Mouse (Mus musculus): Measurements from ENCODE around the gene Dynlrb2.

Dynlrb2 gene

DNA sequence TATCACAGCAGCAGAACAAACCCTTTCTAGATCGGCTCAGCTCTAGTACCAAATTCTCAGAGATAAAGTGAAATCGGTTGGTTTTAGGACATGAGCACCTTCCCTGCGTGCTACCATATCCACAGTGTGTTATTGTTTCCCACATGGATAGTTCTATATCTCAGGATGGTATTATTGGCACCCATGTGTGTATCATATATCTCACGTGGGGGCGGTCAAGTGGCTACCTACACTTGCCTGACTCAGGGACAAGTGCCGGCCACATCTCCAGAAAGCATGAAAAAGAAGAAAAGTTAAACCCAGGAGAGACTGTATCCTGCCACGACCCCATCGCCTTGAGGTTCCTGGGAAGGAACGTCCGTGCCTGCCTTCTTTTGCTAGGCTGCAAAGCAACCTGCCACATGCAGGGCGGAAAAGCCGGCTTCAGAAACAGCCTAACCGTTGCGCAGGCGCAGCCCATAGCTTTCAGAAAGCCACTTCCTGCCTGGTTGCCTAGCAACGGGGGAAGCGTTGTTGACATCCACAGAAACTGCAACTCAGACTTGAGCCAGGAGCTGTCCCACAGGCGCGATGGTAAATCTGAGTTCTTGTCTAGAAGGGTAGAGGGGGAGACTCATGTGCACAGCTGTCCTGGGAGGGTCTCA lies at the start of gene Dynlrb2:
TSS of gene Dynlrb2 (plus strand) at position 498 of the 644 bp plus-strand sequence.
- peak; percentile 87 for DNase-seq (ENCODE audit: low read depth, low spot score)

DNA sequence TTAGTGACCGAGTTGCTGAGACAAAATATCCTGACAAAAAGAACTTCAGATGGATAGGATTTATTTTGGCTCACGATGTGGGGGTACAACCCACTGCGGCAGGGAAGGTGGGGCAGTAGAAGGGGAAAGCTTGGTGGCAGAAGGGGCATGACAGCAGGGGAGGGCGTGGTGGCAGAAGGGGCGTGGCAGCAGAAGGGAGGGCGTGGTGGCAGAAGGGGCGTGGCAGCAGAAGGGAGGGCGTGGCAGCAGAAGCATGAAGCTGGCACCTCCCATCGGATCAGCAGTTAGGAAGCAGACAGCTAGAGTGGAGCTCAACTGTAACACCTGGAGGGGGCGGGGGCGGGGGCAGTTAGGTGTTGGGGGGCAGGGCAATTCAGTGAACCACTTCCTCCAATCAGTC lies 46.2 kb upstream of the Dynlrb2 start:
- DNase-seq (ENCODE audit: low read depth, low spot score): no peak

DNA sequence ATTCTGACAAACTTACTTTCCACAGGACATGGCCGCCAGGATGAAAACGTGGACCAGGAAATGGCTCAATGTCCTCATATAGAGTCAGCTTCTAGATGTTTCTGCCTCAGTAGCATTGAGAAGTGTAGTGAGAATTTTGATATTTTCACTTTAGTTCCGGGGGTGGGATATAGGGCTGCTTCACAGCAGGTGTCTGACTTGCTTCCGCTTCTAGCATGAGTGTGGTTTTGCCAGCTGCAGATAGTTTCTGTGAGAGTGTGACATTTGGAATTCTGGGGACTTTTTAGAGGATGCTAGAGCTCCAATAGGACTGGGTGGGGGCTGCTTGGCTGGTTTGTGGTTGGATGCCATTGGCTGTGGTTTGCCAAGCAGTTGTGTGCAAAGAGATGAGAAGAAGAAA lies 43.3 kb upstream of the Dynlrb2 start:
- no peak for DNase-seq (ENCODE audit: low read depth, low spot score)

DNA sequence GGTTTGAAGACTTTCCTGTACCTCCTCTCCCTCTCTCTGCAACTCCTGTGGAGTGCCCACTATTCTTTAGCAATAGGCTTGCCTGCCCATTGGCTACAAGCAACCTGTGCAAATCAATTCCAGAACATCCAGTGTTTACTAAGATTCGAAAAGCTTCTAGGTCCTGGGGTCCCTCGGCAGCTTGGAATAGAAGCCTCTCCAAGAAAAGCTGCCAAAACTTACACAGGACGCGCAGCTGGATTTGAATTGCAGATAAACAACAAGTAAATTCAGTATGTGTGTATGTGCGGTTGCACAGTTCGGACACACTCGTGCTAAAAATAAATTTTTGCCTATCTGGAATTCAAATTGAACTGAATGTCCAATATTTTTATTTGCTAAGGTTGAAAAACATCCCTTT lies 38.2 kb upstream of the Dynlrb2 start:
- DNase-seq (ENCODE audit: low read depth, low spot score): no peak

DNA sequence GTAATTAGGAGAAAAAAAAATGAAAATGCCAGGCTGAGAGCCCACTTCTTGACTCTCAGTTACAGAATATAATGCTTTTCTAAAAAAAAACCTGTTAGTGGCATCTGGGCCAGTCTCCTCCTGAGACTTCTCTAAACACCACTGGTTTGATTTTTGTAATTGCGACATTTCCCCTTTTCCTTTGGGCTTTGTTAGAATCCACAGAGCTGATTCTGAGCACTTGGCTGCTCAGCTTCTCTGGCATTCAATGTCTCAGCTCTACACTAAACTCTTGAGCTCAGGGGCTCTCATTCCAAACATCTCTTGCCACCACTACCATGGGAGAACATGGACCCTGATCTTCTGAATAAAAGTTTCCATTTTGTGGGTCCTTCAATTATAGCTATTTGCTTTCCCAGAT lies 37.7 kb upstream of the Dynlrb2 start:
- no peak for DNase-seq (ENCODE audit: low read depth, low spot score)

DNA sequence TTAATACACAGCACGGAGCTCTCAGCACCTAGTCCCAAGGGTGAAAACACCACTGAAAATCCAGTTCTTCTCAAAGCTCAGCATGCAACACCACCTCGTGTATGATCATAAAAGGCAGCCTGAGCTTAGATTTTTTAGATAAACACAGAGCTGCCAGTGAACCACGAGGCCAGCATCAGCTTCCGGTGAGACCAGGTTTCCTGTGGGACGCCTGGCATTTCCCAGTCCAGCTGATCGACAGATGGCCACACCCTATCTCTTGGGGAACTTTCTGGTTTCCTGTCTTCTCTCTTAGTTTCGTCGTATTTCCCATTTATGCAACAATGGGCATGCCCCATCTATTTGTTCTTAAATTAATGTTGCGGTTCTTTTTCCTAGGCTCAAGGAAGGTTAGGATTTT lies 26.8 kb upstream of the Dynlrb2 start:
- no peak for DNase-seq (ENCODE audit: low read depth, low spot score)

DNA sequence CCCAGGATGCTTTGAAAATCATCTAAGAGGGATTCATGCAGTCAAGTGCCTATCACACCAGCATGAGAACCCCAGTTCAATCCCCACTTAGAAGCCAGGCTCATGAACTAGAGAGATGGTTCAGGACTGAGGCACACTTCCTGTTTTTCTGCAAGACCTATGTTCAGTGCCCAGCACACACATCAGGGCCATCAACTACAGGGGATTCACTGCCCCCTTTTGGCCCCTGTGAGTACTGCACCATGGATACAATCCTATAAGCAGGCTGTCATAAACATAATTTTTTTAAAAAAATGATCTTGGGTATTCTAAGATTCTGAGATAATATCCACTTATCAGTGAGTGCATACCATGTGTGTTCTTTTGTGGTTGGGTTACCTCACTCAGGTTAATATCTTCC lies 26.1 kb upstream of the Dynlrb2 start:
- no peak for DNase-seq (ENCODE audit: low read depth, low spot score)

DNA sequence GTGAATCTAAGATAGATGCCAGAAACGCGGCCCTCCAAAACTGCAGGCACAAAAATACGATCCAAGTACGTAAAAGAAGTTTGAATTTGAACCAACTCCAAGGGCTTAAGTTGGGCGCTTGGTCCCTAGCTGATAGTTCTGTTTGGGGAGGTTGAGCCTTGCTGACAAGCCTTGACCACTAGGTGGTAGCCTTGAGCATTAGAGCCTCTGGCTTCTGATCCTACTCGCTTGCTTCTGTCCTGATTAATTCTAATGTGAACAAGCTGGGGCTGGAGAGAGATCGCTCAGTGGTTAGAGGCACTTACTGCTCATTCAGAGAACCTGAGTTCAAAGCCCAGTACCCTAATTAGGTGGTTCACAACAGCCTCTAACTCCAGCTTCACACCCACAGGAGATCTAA lies 23.9 kb upstream of the Dynlrb2 start:
- no peak for DNase-seq (ENCODE audit: low read depth, low spot score)

DNA sequence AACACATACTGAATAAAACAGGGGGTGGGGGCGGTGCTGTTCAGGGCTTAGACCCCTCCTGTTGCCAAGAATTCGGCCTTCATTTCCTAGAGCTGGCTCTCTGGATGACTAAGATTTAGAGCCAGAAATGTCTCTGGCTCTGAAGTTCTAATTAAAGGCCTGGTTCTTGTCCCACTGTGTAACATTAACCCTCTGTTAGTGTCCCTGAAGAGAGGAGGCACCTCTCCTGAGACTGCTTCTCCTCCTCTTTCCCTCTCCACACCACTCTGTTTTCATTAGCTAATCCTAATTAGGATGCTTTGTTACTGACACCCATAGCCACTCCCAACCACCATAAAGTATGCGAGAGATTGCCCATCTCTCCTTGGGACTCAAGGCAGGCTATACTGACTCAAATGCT lies 22.0 kb upstream of the Dynlrb2 start:
- DNase-seq (ENCODE audit: low read depth, low spot score): no peak

DNA sequence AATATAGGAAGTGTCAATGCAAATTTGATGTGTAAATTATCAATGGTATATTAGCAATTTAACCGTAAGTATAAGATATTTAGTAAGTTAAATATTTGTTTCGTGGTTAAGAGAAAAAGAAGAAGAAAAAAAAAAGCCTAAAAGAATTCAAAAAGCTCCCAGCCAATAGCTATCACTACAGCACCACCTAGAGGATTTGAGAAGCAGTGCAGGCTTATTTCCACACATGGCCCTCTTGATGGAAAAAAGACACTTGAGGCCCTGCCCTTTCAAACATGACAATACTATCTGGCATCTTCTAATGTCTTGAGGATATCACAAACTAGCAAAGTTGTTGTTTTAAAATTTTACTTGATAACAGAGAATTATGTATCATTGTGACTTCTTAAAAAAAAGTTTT lies 20.7 kb upstream of the Dynlrb2 start:
- DNase-seq (ENCODE audit: low read depth, low spot score): no peak

DNA sequence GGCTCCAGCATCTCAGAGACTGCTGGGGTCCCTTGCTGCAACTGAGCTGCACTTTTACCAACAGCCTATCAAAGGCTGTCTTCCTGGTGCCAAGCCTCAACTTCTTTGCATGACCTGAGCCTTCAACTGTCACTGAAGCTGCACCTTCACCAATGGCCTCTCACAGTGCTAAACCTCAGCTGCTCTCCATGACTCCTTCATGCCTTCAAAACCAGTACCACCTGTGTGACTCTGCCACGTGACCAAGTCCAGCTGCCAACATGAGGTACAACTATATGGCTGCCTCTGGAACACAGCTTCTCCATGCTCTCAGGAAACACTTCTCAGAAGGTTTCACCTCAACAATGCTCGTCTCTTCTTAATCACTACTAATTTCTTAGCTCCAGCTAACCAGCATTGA lies 16.2 kb upstream of the Dynlrb2 start:
- no peak for DNase-seq (ENCODE audit: low read depth, low spot score)

DNA sequence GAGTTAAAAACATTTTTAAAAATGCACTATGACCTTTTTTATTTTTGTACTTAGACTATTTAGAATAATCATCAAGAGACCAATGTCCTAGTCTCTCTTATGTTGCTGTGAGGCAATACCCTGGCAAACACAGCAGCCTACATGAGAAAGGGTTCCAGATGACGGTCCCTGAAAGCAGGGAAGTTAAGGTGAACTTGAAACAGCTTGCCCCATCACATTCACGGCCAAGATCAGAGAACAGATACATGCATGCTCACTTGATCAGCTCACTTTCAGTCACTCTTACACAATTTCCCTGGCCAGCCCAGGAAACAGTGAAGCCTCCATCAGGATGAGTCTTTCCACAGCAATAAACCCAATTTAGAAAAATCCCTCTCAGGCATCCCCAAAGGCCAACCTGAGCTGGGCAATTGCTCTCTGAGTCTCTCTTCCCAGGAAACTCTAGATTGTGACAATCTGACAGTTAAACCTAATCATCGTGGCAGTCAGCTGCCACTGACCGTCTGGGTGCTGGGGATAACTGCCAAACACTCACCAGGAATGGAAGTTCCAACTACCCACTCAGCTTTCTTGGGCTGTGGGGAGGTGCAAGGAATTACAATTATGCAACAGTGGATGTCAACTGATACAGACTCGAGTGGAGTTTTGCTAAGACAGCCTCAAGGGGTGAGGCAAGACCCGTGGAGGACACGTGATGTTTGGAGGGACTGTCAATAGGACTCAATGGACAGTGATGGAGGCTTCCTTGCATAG lies 4.5 kb upstream of the Dynlrb2 start:
- no peak for DNase-seq (ENCODE audit: low read depth, low spot score)

DNA sequence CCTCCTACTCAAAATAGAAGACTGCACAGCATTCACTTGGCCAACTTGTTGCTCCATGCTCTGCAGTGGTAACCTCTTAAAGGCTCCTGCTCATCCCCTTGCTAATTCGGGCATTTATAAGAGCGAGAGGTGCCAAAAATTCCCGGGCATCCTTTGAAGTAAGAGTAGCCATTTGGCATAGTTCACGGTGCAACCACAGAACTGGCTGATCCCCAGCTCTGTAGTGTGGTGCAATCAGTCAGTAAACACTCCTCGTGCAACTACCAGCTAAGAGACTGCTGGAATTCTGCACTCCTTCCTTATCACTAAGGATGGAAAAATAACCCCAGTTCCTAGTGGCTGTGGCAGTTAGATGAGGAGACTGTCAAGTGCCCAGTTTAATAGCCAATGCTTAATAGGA lies 3.9 kb downstream of the Dynlrb2 start:
- no peak for DNase-seq (ENCODE audit: low read depth, low spot score)

DNA sequence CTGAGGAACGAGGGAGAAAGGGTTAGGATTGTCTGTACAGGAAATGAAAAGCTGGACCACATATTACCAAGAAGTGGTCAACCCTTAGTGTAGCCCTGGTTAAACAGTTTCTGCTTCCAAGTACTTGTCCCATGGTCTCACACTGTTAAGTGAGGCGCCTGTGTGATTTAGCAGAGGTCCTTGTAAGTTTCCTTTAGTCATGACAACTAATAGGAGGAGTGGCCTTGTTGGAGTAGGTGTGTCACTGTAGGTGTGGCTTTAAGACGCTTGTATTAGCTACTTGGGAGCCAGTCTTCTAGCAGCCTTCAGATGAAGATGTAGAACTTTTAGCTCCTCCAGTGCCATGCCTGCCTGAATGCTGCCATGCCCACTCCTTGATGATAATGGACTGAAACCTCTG lies 4.5 kb downstream of the Dynlrb2 start:
- no peak for DNase-seq (ENCODE audit: low read depth, low spot score)

DNA sequence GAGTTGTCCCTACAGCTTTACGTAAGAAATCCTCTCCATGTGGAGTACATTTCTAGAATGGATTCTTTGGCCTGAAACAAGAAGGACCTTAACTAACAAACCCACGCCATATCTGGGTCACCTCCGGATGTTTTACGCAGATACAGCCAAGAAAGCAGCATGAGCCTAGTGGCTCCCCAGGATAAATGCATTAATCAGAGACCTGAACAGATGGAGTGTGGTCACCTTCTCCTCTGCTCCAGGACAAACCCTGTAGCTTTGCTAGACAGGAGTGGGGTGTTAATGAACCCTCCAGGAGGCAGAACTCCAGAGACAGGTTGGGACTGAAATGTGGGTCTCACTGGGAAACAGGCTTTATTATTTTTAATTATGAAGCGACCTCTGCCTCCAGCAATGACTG lies 14.9 kb downstream of the Dynlrb2 start:
- no peak for DNase-seq (ENCODE audit: low read depth, low spot score)

DNA sequence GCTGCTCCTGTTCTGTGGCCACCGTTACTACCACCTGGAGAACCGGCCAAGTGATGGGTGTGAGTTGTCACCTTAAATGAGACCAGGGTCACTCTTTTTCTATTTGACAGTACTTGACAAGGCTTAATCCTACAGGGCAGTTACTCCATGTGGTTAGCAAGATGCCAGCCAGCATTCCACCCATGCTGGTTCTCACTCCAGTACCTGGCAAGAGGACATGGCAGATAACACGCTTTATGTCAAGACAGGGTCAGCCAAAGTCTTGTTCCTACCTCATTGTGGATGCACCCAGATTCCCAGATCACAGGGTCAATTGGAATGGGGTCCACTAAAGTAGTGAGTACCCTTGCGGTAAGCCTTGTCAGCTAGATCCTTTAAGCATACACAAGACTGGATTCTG lies 16.4 kb downstream of the Dynlrb2 start:
- DNase-seq (ENCODE audit: low read depth, low spot score): no peak

DNA sequence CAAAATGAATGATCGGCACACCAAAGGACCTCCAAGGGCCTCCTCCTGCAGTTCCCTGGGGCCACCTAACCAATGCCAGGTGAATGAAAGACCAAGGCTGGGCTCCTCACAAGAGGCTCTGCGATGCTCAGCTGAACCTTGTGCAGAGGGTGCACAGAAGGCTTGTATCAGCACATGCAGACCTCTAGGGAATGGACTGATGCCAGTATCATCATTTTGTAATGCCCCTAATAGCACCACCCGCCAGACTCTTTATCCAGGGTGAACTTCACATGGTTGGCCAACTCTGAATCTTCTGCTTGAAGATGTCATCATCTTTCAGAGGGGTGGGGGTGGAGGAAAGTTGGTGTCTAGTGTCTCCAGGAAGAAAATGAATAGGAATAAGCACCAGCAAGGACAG lies 16.9 kb downstream of the Dynlrb2 start:
- no peak for DNase-seq (ENCODE audit: low read depth, low spot score)

DNA sequence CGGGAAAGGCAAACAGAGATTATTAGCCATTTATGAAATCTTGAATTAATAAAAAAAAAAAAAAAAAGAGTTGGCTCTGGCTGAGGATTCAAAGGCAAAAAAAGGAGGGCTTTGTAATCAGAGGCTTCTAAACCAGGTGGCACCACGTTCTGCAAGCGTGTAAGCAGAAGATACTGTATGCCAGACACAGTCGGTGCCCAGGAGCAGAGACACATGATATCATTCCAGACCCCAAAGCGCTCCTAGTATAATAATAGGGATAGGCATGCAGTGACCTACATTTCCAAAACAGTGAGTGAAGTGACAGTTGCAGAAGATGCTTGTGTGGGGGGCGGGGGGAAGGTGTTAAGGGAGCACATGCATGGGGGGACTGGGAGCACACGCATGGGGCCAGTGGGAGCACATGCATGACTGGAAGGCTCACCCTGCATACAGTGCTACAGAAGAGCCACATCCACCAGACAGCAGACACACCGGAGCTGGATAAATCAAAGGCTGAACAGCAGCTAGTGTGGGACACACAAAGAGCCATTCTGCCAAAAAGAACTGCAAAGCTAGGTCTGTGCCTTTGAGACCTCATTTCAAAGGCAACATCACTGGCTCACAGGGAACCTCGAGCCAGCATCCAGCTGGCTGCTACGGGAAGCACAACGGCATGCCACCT lies 17.5 kb downstream of the Dynlrb2 start:
- no peak for DNase-seq (ENCODE audit: low read depth, low spot score)

DNA sequence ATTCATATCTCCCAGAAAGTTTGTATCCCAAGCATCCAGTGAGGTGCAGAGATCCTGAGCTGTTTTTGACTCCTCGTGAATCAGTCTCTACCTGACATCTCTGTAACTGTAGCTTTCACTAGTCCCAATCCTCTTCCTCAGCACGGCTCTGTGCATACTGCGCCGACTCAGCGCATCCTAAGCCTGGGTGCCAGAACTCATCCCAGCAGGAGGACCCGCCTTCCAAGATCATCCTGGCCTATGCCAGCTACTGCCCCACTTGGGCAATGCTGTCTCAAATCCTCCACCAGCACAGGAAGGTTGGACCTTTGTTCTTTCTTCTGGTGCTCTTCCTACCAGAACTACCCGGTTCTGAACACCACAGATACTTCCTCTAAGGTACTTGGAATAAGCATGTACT lies 20.1 kb downstream of the Dynlrb2 start:
- DNase-seq (ENCODE audit: low read depth, low spot score): no peak

DNA sequence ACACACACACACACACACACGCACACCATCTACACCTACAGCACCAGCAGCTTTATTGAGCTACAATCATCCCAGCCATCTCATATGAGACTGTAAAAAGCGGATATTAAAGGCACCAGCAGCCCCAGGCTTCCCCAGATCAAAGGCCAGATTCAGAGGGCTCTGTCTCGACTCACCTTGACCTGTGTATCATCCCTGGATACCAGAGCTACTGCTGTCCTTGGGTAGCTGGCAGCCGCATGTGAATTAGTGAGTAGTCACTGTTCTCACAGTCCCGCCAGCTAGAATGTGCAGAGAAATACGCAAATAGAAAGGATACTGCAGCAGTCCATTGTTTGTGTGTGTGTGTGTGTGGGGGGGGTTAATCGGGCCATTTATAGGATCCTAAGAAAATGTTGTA lies 24.0 kb downstream of the Dynlrb2 start:
- DNase-seq (ENCODE audit: low read depth, low spot score): no peak

DNA sequence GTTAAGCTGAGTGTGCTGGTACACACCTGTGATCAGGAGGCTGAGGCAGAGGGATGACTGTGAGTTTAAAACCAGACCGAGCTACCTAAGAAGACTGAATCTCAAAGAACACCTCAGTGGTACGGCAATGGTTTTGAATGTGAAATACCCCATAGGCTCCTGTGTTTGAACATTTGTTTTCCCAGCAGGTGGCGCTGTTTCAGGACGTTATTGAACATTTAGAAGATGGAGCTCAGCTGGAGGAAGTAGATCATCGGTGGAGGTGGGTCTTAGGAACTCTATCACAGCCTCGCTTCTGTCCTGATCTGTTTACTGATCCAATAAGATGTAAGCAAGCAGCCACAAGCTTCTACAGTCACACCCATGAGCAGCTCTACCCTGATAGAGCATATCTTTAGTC lies 28.3 kb downstream of the Dynlrb2 start:
- no peak for DNase-seq (ENCODE audit: low read depth, low spot score)

DNA sequence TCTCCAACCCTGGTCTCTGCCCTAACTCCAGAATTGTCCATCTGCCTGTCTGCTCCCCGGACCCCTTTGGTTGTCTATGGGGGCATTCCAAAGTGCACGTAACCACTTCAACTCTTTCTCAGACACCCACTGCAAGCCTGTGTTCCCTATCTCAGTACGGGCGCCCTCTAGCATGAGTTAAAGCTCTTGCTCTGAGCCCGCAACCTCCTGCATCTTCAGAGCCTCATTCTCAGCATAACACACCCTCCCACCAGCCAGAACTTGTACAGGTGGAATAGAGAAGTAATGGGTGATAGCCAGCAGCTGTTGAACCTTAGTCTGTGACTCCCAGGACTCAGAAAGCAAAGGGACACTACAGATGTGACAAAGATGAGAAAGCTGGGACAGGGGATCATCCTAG lies 32.0 kb downstream of the Dynlrb2 start:
- DNase-seq (ENCODE audit: low read depth, low spot score): no peak

DNA sequence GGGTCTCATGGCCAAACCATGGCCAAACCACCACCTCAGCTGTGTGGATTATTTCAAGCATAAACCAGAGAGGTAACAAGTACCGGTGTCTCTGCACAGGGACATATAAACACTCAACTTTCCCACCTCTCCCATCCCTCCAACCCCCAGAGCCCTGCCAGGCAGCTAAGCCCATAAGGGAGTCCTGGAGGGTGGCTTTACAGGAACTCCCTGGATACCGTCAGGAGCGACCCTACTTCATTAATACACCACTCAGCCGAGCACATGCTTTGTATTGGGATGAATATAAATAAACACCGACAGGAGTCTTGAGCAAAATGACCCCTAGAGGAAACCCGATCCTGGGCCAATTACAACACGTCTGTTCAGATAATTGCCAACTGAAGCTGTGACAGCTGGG lies 34.0 kb downstream of the Dynlrb2 start:
- no peak for DNase-seq (ENCODE audit: low read depth, low spot score)
